Mouse (Mus musculus) T-helper 17 cell (primary cell): ENCODE results near the gene Rxrg.

Source experiments
- in situ Hi-C, 2 experiments: fragments of 300-600 bp; cut with MboI, MseI; formaldehyde crosslinking; loops; 1 replicate in 1 of 2; 2 replicates in 1 of 2; pipeline ENCODE4 v1.15.1; 2025; ENCODE audit warnings: high pct_unique_total_duplicates in 2 of 2

The Rxrg gene

GRCm38 (mm10) chr1:167598255-167599081 lies at the start of gene Rxrg:
Gene Rxrg, plus strand, starts transcription at chr1:167598384.
- in situ Hi-C loops: no loop called here

GRCm38 (mm10) chr1:167549324-167549723 lies 48.9 kb upstream of the Rxrg start:
- in situ Hi-C loops: no loop called here

- in situ Hi-C loops: no loop called here
These were observed 46.6 kb upstream of the Rxrg start for GRCm38 (mm10) chr1:167551601-167552000.

- in situ Hi-C loops: no loop called here
These were observed 44.1 kb upstream of the Rxrg start for GRCm38 (mm10) chr1:167553959-167554526.

- in situ Hi-C loops: loop anchor here in 1 of 2 experiments (5.0 kb wide), 1 partner anchor 41 kb away; no protein-coding TSS in a partner anchor
These were observed 31.6 kb upstream of the Rxrg start for GRCm38 (mm10) chr1:167566571-167566970.

- in situ Hi-C loops: no loop called here
These were observed 19.1 kb upstream of the Rxrg start for GRCm38 (mm10) chr1:167579131-167579530.

GRCm38 (mm10) chr1:167583195-167583594 lies 15.0 kb upstream of the Rxrg start:
- in situ Hi-C loops: loop anchor here in 1 of 2 experiments (10.0 kb wide), 1 partner anchor 1098 kb away; no protein-coding TSS in a partner anchor

- in situ Hi-C loops: loop anchor here in 1 of 2 experiments (10.0 kb wide), 1 partner anchor 1099 kb away; no protein-coding TSS in a partner anchor
These were observed 14.3 kb upstream of the Rxrg start for GRCm38 (mm10) chr1:167583888-167584287.

GRCm38 (mm10) chr1:167588747-167589558 lies 9.2 kb upstream of the Rxrg start:
- in situ Hi-C loops: loop anchor here in 1 of 2 experiments (5.0 to 10.0 kb wide), 2 partner anchors 73 to 1104 kb away; no protein-coding TSS in a partner anchor

- in situ Hi-C loops: no loop called here
These were observed 6.0 kb upstream of the Rxrg start for GRCm38 (mm10) chr1:167592175-167592574.

GRCm38 (mm10) chr1:167599211-167599735 lies 1.1 kb downstream of the Rxrg start:
- in situ Hi-C loops: no loop called here

GRCm38 (mm10) chr1:167608201-167608741 lies 10.1 kb downstream of the Rxrg start:
- in situ Hi-C loops: loop anchor here in 1 of 2 experiments (5.0 kb wide), 1 partner anchor 41 kb away; no protein-coding TSS in a partner anchor

GRCm38 (mm10) chr1:167617131-167617530 lies 18.9 kb downstream of the Rxrg start:
- in situ Hi-C loops: no loop called here

GRCm38 (mm10) chr1:167617995-167618489 lies 19.9 kb downstream of the Rxrg start:
- in situ Hi-C loops: no loop called here

- in situ Hi-C loops: loop anchor here in 1 of 2 experiments (5.0 kb wide), 1 partner anchor 608 kb away; no protein-coding TSS in a partner anchor
These were observed 22.1 kb downstream of the Rxrg start for GRCm38 (mm10) chr1:167620206-167620795.

- in situ Hi-C loops: no loop called here
These were observed 26.9 kb downstream of the Rxrg start for GRCm38 (mm10) chr1:167625098-167625497.

- in situ Hi-C loops: loop anchor here in 1 of 2 experiments (10.0 kb wide), 1 partner anchor 417 kb away; no protein-coding TSS in a partner anchor
These were observed 33.6 kb downstream of the Rxrg start for GRCm38 (mm10) chr1:167631765-167632164.

GRCm38 (mm10) chr1:167635702-167636101 lies 37.5 kb downstream of the Rxrg start:
- in situ Hi-C loops: loop anchor here in 1 of 2 experiments (5.0 to 10.0 kb wide), 2 partner anchors 218 to 421 kb away; no protein-coding TSS in a partner anchor

- in situ Hi-C loops: loop anchor here in 1 of 2 experiments (5.0 to 10.0 kb wide), 2 partner anchors 220 to 422 kb away; no protein-coding TSS in a partner anchor
These were observed 38.8 kb downstream of the Rxrg start for GRCm38 (mm10) chr1:167636948-167637347.

GRCm38 (mm10) chr1:167638053-167638452 lies 39.9 kb downstream of the Rxrg start:
- in situ Hi-C loops: loop anchor here in 1 of 2 experiments (5.0 to 10.0 kb wide), 2 partner anchors 221 to 423 kb away; no protein-coding TSS in a partner anchor
